Mouse (Mus musculus): ENCODE results near the gene Ttll9. TPM values are rescaled to one million over a fixed set of nuclear protein-coding genes. Genes with fewer than 3 reads are reported as not detected.

The Ttll9 gene
- polyA plus RNA-seq, 1 experiment from 2014 or later, result 1.1 TPM

DNA sequence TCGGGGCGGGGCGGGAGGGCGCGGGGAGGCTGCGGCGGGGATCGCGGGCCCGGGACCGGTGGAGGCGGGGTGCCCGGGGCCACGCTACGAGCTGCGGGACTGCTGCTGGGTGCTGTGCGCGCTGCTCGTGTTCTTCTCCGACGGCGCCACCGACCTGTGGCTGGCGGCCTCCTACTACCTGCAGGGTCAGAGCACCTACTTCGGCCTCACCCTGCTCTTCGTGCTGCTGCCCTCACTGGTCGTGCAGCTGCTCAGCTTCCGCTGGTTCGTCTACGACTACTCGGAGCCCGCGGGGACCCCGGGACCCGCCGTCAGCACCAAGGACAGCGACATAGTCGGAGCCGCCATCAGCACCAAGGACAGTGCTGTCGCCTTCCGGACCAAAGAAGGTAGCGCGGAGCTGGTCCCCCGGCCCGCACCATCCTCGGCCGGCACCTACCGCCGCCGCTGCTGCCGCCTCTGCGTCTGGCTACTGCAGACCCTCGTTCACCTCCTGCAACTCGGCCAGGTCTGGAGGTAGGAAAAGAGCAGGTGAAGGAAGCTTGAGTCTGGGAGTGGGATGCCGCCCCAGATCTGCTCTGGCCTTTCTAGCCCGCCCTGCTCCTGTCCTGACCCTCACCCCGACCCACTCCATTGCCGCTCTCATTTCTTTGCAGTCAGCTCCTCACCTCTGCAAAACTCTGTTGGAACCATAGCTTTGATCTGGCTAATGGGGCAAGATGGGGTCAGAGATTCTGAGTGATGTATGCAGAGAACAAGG lies 70.0 kb downstream of the Ttll9 start:
- Histone ChIP-seq H3K27ac (ENCODE audit: low read length) (no peak overlapping the region), H3K27me3 (ENCODE audit: control insufficient read depth, insufficient read depth, low read length) (peaks cover 52% of the 10 kb centered on the region), H3K9ac (ENCODE audit: low read length) (no peak overlapping the region), H3K9me3 (replicated peaks; ENCODE audit: control insufficient read depth, low read length) (no peaks in the 10 kb centered on the region), H3K36me3 (ENCODE audit: control insufficient read depth, insufficient read depth) (no peaks in the 10 kb centered on the region), H3K4me1 (ENCODE audit: control insufficient read depth, insufficient read depth, low read length) (peaks cover 5% of the 10 kb centered on the region; the same call in 1 of the 2 replicates), H3K4me2 (ENCODE audit: low read depth, low read length) (peak overlapping the region; percentile 70), H3K4me3 (ENCODE audit: low read length) (peak overlapping the region; percentile 45)
- peak; percentile 72 for ATAC-seq (replicated peaks; ENCODE audit: extremely low read depth, insufficient read depth, low FRiP score)
- WGBS, result 1% methylated on average over 55 of the region's 58 CpGs

DNA sequence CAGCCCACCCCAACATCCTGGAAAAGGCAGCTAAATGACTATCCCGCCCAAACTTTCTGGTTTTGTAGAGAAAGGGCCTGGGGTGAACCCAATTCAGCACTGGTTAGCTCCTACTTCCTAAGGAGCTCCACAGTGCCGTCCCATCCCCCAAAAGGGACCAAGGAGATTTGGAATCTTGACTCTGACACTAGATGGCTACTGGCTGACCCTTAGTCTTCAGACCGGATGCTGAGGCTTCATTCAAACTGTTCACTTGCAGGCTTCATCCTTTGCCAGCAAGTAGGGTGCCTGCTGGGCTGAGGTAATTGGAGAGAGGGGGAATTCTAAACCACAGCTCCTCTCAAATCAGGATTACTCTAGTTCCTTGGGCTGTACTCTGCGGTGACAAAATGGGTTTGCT lies 70.7 kb downstream of the Ttll9 start:
- H3K27me3 ChIP-seq (ENCODE audit: control insufficient read depth, insufficient read depth, low read length), result peaks cover 51% of the 10 kb centered on the region
- peaks cover 5% of the 10 kb centered on the region; the same call in 1 of the 2 replicates for H3K4me1 ChIP-seq (ENCODE audit: control insufficient read depth, insufficient read depth, low read length)
- no peak overlapping the region for H3K4me2 ChIP-seq (ENCODE audit: low read depth, low read length)
- no peaks in the 10 kb centered on the region for H3K36me3 ChIP-seq (ENCODE audit: control insufficient read depth, insufficient read depth)
- no peak overlapping the region for H3K4me3 ChIP-seq (ENCODE audit: low read length)
- WGBS, result 17% methylated on average over 4 of the region's 4 CpGs
- no peak for ATAC-seq (replicated peaks; ENCODE audit: extremely low read depth, insufficient read depth, low FRiP score)
- H3K9ac ChIP-seq (ENCODE audit: low read length), result no peak overlapping the region
- no peak overlapping the region for H3K27ac ChIP-seq (ENCODE audit: low read length)
- H3K9me3 ChIP-seq (replicated peaks; ENCODE audit: control insufficient read depth, low read length), result no peaks in the 10 kb centered on the region

DNA sequence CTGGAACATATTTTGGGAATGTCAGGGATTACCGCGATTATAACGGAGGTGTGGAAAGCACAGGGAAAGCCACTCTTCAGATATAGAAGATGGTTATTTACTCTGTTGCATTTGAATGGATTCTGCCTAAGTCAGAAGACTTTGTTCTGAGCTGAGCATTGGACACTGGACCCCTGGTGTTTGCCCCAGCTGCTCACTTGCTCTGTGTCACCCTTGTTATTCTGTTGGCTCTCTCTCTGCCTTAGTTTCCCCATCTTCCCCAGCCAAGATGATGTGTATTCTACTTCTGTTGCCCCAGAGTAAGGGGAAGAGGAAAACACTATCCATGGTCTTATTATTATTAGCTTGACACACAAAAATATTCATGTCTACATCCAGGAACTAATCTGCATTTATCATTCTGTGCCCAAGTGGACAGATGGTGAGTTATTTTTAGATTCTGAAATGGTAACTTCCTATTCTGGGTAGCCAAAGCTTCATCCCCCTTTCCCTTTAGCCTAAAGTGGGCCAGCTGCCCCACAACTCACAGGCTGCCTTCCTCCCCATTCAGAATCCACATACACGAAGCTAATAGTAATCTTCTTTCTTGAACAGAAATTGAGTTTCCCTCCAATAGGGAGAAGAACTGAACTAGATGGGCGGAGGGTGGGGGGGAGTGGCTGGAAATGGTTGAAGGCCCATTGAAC lies 71.4 kb downstream of the Ttll9 start:
- 69% methylated on average over 5 of the region's 5 CpGs for WGBS
- Histone ChIP-seq H3K4me3 (ENCODE audit: low read length) (no peak overlapping the region), H3K27me3 (ENCODE audit: control insufficient read depth, insufficient read depth, low read length) (peaks cover 51% of the 10 kb centered on the region), H3K9ac (ENCODE audit: low read length) (no peak overlapping the region), H3K4me1 (ENCODE audit: control insufficient read depth, insufficient read depth, low read length) (peaks cover 5% of the 10 kb centered on the region; the same call in 1 of the 2 replicates), H3K27ac (ENCODE audit: low read length) (no peak overlapping the region), H3K9me3 (replicated peaks; ENCODE audit: control insufficient read depth, low read length) (no peaks in the 10 kb centered on the region), H3K4me2 (ENCODE audit: low read depth, low read length) (no peak overlapping the region), H3K36me3 (ENCODE audit: control insufficient read depth, insufficient read depth) (no peaks in the 10 kb centered on the region)
- no peak for ATAC-seq (replicated peaks; ENCODE audit: extremely low read depth, insufficient read depth, low FRiP score)

DNA sequence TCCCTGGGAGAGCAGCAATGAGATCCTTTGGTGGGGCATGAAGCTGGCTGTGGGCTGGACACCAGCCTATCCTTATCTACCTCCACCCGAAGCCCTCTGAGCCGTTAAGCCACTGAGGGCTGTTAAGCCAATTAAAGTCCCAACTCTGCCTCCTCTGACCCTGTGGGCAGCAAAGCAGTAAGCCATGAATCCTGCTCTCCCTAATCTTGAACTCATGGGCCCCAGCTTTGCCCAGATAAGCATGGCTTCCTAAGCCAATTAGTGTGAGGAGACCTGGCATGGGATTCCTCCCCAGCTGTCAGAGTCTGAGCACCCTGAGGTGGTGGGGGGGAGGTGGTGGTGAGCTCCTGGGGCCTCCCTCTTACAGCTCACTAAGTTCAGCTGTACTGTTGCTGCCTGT lies 74.4 kb downstream of the Ttll9 start:
- H3K4me1 ChIP-seq (ENCODE audit: control insufficient read depth, insufficient read depth, low read length), result peaks cover 4% of the 10 kb centered on the region; the same call in 1 of the 2 replicates
- H3K27me3 ChIP-seq (ENCODE audit: control insufficient read depth, insufficient read depth, low read length), result peaks cover 37% of the 10 kb centered on the region
- ATAC-seq (replicated peaks; ENCODE audit: extremely low read depth, insufficient read depth, low FRiP score), result no peak
- no peak overlapping the region for H3K4me2 ChIP-seq (ENCODE audit: low read depth, low read length)
- H3K4me3 ChIP-seq (ENCODE audit: low read length), result no peak overlapping the region
- H3K36me3 ChIP-seq (ENCODE audit: control insufficient read depth, insufficient read depth), result no peaks in the 10 kb centered on the region
- WGBS, result 19% methylated on average over 2 of the region's 2 CpGs
- H3K27ac ChIP-seq (ENCODE audit: low read length), result no peak overlapping the region
- no peaks in the 10 kb centered on the region for H3K9me3 ChIP-seq (replicated peaks; ENCODE audit: control insufficient read depth, low read length)
- H3K9ac ChIP-seq (ENCODE audit: low read length), result no peak overlapping the region

DNA sequence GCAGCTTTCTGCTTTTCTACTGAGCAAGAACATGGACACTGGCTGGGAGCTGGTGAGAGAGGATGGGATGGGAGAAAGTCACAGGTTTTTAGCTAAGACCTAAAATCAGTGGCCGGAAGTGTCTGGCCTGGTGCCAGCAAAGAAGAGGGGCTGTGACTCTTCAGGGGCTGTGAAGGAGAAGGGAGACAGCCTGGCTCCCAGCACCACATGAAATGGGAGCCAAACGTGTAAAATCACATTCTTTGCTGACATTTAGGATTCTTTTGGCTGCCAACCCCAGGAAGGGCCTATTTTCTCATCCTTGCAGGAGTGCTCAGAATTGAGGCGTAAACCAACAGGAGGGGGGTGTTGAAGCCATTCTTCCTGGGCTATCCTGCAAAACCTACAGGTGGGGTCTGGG lies 81.6 kb downstream of the Ttll9 start:
- ATAC-seq (replicated peaks; ENCODE audit: extremely low read depth, insufficient read depth, low FRiP score), result no peak
- Histone ChIP-seq H3K9ac (ENCODE audit: low read length) (no peak overlapping the region), H3K4me1 (ENCODE audit: control insufficient read depth, insufficient read depth, low read length) (no peaks in the 10 kb centered on the region; the same call in 1 of the 2 replicates), H3K9me3 (replicated peaks; ENCODE audit: control insufficient read depth, low read length) (no peaks in the 10 kb centered on the region), H3K27me3 (ENCODE audit: control insufficient read depth, insufficient read depth, low read length) (peaks cover 4% of the 10 kb centered on the region; the same call in 1 of the 2 replicates), H3K4me2 (ENCODE audit: low read depth, low read length) (no peak overlapping the region), H3K36me3 (ENCODE audit: control insufficient read depth, insufficient read depth) (no peaks in the 10 kb centered on the region), H3K4me3 (ENCODE audit: low read length) (no peak overlapping the region), H3K27ac (ENCODE audit: low read length) (no peak overlapping the region)
- 37% methylated on average over 3 of the region's 3 CpGs for WGBS

DNA sequence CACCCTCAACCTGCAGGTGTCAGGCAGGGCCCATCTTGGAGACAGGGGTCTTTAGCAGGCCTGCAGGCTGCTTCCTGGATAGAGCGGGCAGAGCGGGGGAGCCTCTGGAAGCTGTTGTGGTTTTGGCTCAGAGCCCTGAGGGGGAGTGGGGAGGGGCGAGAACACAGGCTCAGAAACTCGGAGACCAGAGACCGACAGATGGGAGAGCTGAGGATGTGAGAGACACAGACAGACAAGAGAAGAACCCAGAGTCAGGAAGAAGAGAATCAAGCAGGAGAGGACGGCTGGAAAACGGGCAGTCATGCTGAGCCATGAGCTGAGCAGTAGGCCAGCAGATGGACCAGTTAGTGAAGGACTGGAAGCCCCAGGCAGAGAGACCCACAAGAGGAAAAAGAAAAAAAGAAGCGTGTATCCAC lies 83.6 kb downstream of the Ttll9 start:
- H3K27me3 ChIP-seq (ENCODE audit: control insufficient read depth, insufficient read depth, low read length), result peaks cover 4% of the 10 kb centered on the region; the same call in 1 of the 2 replicates
- peak; percentile 45; the same call in 1 of the 2 replicates for ATAC-seq (replicated peaks; ENCODE audit: extremely low read depth, insufficient read depth, low FRiP score)
- 28% methylated on average over 8 of the region's 8 CpGs for WGBS

DNA sequence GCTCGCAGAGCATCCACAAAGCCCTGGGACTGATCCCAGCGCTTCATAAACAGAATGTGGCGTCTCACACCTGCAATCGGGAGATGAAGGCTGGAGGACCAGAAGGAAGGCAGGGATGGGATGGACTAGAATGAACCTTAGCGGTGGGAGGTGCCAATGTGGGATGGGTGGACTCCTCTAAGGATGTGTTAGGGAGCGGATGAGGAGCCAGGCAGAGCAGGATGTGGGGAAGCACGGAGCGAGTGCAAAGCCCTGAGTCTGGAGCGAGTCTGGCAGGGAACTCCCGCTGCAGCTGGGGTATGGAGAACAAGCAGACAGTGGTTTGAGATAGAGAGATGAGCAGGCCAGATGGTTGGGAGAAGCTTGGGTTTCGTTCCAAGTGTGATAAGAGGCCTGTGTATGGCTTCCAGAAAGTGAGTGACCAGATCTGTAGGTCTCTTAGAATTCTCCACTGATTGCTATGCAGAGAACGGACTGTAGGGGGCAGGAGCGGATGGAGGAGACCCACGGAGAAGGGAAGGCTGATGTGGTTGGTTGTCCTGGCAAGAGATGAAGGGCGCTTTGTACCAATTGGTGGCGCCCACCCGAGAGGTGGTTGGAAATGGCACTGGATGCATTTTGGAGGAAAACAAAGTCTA lies 85.7 kb downstream of the Ttll9 start:
- WGBS, result 38% methylated on average over 17 of the region's 17 CpGs
- Histone ChIP-seq H3K9ac (ENCODE audit: low read length) (no peak overlapping the region), H3K27me3 (ENCODE audit: control insufficient read depth, insufficient read depth, low read length) (peaks cover 21% of the 10 kb centered on the region), H3K36me3 (ENCODE audit: control insufficient read depth, insufficient read depth) (no peaks in the 10 kb centered on the region), H3K9me3 (replicated peaks; ENCODE audit: control insufficient read depth, low read length) (no peaks in the 10 kb centered on the region), H3K27ac (ENCODE audit: low read length) (no peak overlapping the region), H3K4me3 (ENCODE audit: low read length) (no peak overlapping the region), H3K4me2 (ENCODE audit: low read depth, low read length) (no peak overlapping the region), H3K4me1 (ENCODE audit: control insufficient read depth, insufficient read depth, low read length) (peaks cover 2% of the 10 kb centered on the region; the same call in 1 of the 2 replicates)
- no peak for ATAC-seq (replicated peaks; ENCODE audit: extremely low read depth, insufficient read depth, low FRiP score)

More for the DNA sequence above, 83.6 kb downstream of the Ttll9 start:
- Histone ChIP-seq H3K4me3 (ENCODE audit: low read length) (no peak overlapping the region), H3K36me3 (ENCODE audit: control insufficient read depth, insufficient read depth) (no peaks in the 10 kb centered on the region), H3K4me2 (ENCODE audit: low read depth, low read length) (no peak overlapping the region), H3K9ac (ENCODE audit: low read length) (no peak overlapping the region), H3K27ac (ENCODE audit: low read length) (peak overlapping the region; percentile 56; the same call in 1 of the 2 replicates), H3K9me3 (replicated peaks; ENCODE audit: control insufficient read depth, low read length) (no peaks in the 10 kb centered on the region), H3K4me1 (ENCODE audit: control insufficient read depth, insufficient read depth, low read length) (peaks cover 2% of the 10 kb centered on the region; the same call in 1 of the 2 replicates)

DNA sequence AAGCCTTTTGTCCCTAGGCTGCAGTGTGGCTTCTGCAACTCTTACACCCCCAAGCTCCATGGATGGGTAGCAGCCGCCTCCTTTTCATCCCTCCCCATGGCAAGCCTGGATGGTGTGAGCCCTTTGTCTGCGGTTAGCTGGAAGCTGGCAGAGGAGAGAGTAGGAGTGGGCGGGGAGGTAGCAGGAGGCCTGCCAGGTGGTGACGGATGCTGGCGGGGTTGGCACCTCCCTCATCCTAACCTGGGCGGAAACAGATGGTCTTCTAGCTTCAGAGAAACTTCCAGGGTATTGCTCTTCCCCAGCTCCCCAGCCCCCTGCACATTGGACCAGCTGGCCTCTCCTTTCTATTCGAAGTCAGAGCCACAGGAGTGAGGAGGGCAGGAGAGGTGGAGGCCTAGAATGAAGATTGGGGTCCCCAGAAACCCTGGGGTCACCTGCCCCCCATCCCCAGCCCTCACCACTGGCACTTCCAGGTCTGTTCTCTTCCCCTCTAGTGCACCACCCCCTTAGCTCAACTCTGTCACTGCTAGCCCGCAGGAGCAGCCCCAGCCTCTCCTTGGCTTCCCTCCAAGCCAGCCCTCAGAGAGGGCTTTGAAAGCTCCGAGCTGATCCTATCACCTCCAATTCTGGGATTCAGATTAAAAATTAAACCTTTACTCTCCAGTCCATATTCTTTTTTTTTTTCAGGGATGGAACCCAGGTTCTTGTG lies 87.2 kb downstream of the Ttll9 start:
- H3K9ac ChIP-seq (ENCODE audit: low read length), result no peak overlapping the region
- no peak for ATAC-seq (replicated peaks; ENCODE audit: extremely low read depth, insufficient read depth, low FRiP score)
- WGBS, result 32% methylated on average over 9 of the region's 9 CpGs
- H3K36me3 ChIP-seq (ENCODE audit: control insufficient read depth, insufficient read depth), result no peaks in the 10 kb centered on the region
- H3K4me1 ChIP-seq (ENCODE audit: control insufficient read depth, insufficient read depth, low read length), result peaks cover 2% of the 10 kb centered on the region; the same call in 1 of the 2 replicates
- H3K9me3 ChIP-seq (replicated peaks; ENCODE audit: control insufficient read depth, low read length), result no peaks in the 10 kb centered on the region
- no peak overlapping the region for H3K27ac ChIP-seq (ENCODE audit: low read length)
- H3K27me3 ChIP-seq (ENCODE audit: control insufficient read depth, insufficient read depth, low read length), result peaks cover 34% of the 10 kb centered on the region
- no peak overlapping the region for H3K4me2 ChIP-seq (ENCODE audit: low read depth, low read length)
- no peak overlapping the region for H3K4me3 ChIP-seq (ENCODE audit: low read length)

All from heart, embryonic 16.5 days (tissue).